Mouse (Mus musculus) erythroblast, embryonic 14.5 days (primary cell): Measurements from ENCODE around the gene Timm9.

Experiments used
- GATA1 ChIP-seq: IDR thresholded peaks from 2 replicates; pipeline ENCODE4 v1.6.1; 2012; ENCODE audit warnings: low read length, inconsistent platforms, mixed read lengths
- TAL1 ChIP-seq: IDR thresholded peaks from 3 replicates; pipeline ENCODE4 v1.6.1; 2012; ENCODE audit warnings: low read length, inconsistent platforms, mixed read lengths

GRCm38 (mm10) chr12:71157974-71158373 is 21.5 kb upstream of the Timm9 start:
- TF ChIP-seq GATA1, result no peak
- TF ChIP-seq TAL1, result no peak
